Mouse (Mus musculus) stomach, embryonic 16.5 days (tissue): ENCODE data around the gene Taar8b. TPM values are rescaled to one million over a fixed set of nuclear protein-coding genes. Genes with fewer than 3 reads are reported as not detected.
"Not testable (repeated sequence)": the region's sequence is repeated elsewhere in the genome, so short reads cannot be mapped to it uniquely, and the experiment has no call there.

Experiments used
- ATAC-seq: fragments of 200-750 bp; cut with Nextera tagmentation; 2 replicates; pipeline ENCODE4 v1.8.0; 2017; ENCODE audit warnings: moderate number of reproducible peaks, moderate TSS enrichment; ENCODE audit not compliant: insufficient read depth, low FRiP score
- H3K27ac ChIP-seq: fragments of 300-500 bp; sonication (generic); 2 replicates; pipeline ENCODE4 v1.5.1; 2014; ENCODE audit warnings: low read length
- H3K27me3 ChIP-seq: fragments of 300-500 bp; sonication (generic); 2 replicates; pipeline ENCODE4 v1.6.1; 2014; ENCODE audit warnings: low read length, control low read depth, mixed read lengths; ENCODE audit not compliant: control insufficient read depth, insufficient read depth
- H3K36me3 ChIP-seq: fragments of 300-500 bp; sonication (generic); 2 replicates; pipeline ENCODE4 v1.6.1; 2014; ENCODE audit warnings: low read length; ENCODE audit not compliant: control insufficient read depth, insufficient read depth
- H3K4me1 ChIP-seq: fragments of 300-500 bp; sonication (generic); 2 replicates; pipeline ENCODE4 v1.6.1; 2014; ENCODE audit warnings: low read length, control low read depth, mixed read lengths; ENCODE audit not compliant: control insufficient read depth, insufficient read depth
- H3K4me2 ChIP-seq: fragments of 300-500 bp; sonication (generic); 2 replicates; pipeline ENCODE4 v1.6.1; 2014; ENCODE audit warnings: low read depth, low read length, mixed read lengths
- H3K4me3 ChIP-seq: fragments of 300-500 bp; sonication (generic); replicated peaks from 2 replicates; pipeline ENCODE4 v1.5.1; 2014; ENCODE audit warnings: mild to moderate bottlenecking, low read length
- H3K9ac ChIP-seq: fragments of 300-500 bp; sonication (generic); 2 replicates; pipeline ENCODE4 v1.6.1; 2014; ENCODE audit warnings: low read length
- H3K9me3 ChIP-seq: fragments of 300-500 bp; sonication (generic); replicated peaks from 2 replicates; pipeline ENCODE4 v1.6.1; 2016; ENCODE audit warnings: low read length, control low read depth; ENCODE audit not compliant: control insufficient read depth
- WGBS: fragments of 180-500 bp; shearing (Covaris S2); extraction: QIAGEN DNeasy Blood & Tissue Kit; methylation state at CpG from one replicate; pipeline ENCODE4 v1.1.7; 2014; 5-methylcytosine and 5-hydroxymethylcytosine counted together
- polyA plus RNA-seq: library from polyadenylated mRNA; unstranded; fragments of >200 nt; fragmentation: Nextera tagmentation; extraction: Ambion mirVana; gene quantifications from 2 replicates; pipeline ENCODE4 v1.2.1, GENCODE M21; 2015

Taar8b gene
- polyA plus RNA-seq = not detected in 2 replicates

- H3K36me3 ChIP-seq = no peaks in the 10 kb centered on the region
- H3K4me1 ChIP-seq = no peaks in the 10 kb centered on the region
- H3K27me3 ChIP-seq = no peaks in the 10 kb centered on the region
- ATAC-seq = no peak
- H3K4me3 ChIP-seq = no peak within 1 kb of the TSS
- no peak within 1 kb of the TSS for H3K4me2 ChIP-seq
- H3K27ac ChIP-seq = no peak within 1 kb of the TSS
- no peak within 1 kb of the TSS for H3K9ac ChIP-seq
- WGBS = 64% methylated on average over 2 of the region's 2 CpGs
- no peaks in the 10 kb centered on the region for H3K9me3 ChIP-seq
These were observed at the start of gene Taar8b for GRCm38 (mm10) chr10:24092194-24092593. Gene Taar8b, minus strand, starts transcription at chr10:24092294.

- no peaks in the 10 kb centered on the region for H3K4me1 ChIP-seq
- H3K27ac ChIP-seq = no peak overlapping the region
- no peak overlapping the region for H3K9ac ChIP-seq
- no peak overlapping the region for H3K4me2 ChIP-seq
- no peak for ATAC-seq
- no peak overlapping the region for H3K4me3 ChIP-seq
- H3K36me3 ChIP-seq = no peaks in the 10 kb centered on the region
- WGBS = 57% methylated on average over 2 of the region's 2 CpGs
- no peaks in the 10 kb centered on the region for H3K27me3 ChIP-seq
- no peaks in the 10 kb centered on the region for H3K9me3 ChIP-seq
These were observed 46.6 kb upstream of the Taar8b start for GRCm38 (mm10) chr10:24138623-24139261.

GRCm38 (mm10) chr10:24134071-24134645, 42.1 kb upstream of the Taar8b start:
- whole genome bisulfite sequencing = 36% methylated on average over 7 of the region's 7 CpGs
- Histone ChIP-seq H3K36me3 (no peaks in the 10 kb centered on the region), H3K4me1 (0 out of 2 replicates have a peak, but pooled peaks cover 3% of the 10 kb centered on the region), H3K4me2 (no peak overlapping the region), H3K9ac (no peak overlapping the region), H3K27me3 (no peaks in the 10 kb centered on the region), H3K27ac (0 out of 2 replicates have a peak overlapping the region, but pooled peaks have one; percentile 7), H3K9me3 (no peaks in the 10 kb centered on the region), H3K4me3 (no peak overlapping the region)
- no peak for ATAC-seq

- no peak overlapping the region for H3K4me2 ChIP-seq
- no peaks in the 10 kb centered on the region for H3K9me3 ChIP-seq
- no peaks in the 10 kb centered on the region for H3K27me3 ChIP-seq
- H3K27ac ChIP-seq = peak overlapping the region; percentile 90
- no peak overlapping the region for H3K9ac ChIP-seq
- 0 out of 2 replicates have a peak, but pooled peaks cover 3% of the 10 kb centered on the region for H3K4me1 ChIP-seq
- H3K4me3 ChIP-seq = no peak overlapping the region
- no peaks in the 10 kb centered on the region for H3K36me3 ChIP-seq
- ATAC-seq = no peak
- WGBS = 23% methylated on average over 2 of the region's 2 CpGs
These were observed 41.0 kb upstream of the Taar8b start for GRCm38 (mm10) chr10:24133132-24133531.

GRCm38 (mm10) chr10:24132273-24132672, 40.2 kb upstream of the Taar8b start:
- H3K9ac ChIP-seq = peak overlapping the region; percentile 60; the same call in 1 of the 2 replicates
- H3K27ac ChIP-seq = peak overlapping the region; percentile 90
- H3K4me2 ChIP-seq = peak overlapping the region; percentile 58

GRCm38 (mm10) chr10:24131451-24132262, 39.6 kb upstream of the Taar8b start:
- Histone ChIP-seq H3K9me3 (no peaks in the 10 kb centered on the region), H3K9ac (peak overlapping the region; percentile 60), H3K4me1 (0 out of 2 replicates have a peak, but pooled peaks cover 3% of the 10 kb centered on the region), H3K4me3 (peak overlapping the region; percentile 36), H3K36me3 (no peaks in the 10 kb centered on the region), H3K27ac (peak overlapping the region; percentile 90), H3K4me2 (peak overlapping the region; percentile 58), H3K27me3 (no peaks in the 10 kb centered on the region)
- peak; percentile 63; the same call in 1 of the 2 replicates for ATAC-seq
- WGBS = 20% methylated on average over 9 of the region's 9 CpGs

More at GRCm38 (mm10) chr10:24132273-24132672, 40.2 kb upstream of the Taar8b start:
- Histone ChIP-seq H3K9me3 (no peaks in the 10 kb centered on the region), H3K4me3 (peak overlapping the region; percentile 36), H3K27me3 (no peaks in the 10 kb centered on the region), H3K4me1 (0 out of 2 replicates have a peak, but pooled peaks cover 3% of the 10 kb centered on the region), H3K36me3 (no peaks in the 10 kb centered on the region)
- ATAC-seq = peak; percentile 92
- WGBS = 11% methylated on average over 5 of the region's 5 CpGs

- Histone ChIP-seq H3K36me3 (no peaks in the 10 kb centered on the region), H3K27ac (no peak overlapping the region), H3K27me3 (no peaks in the 10 kb centered on the region), H3K9ac (no peak overlapping the region), H3K9me3 (peaks cover 5% of the 10 kb centered on the region; the same call in 1 of the 2 replicates), H3K4me3 (no peak overlapping the region), H3K4me2 (no peak overlapping the region), H3K4me1 (no peaks in the 10 kb centered on the region)
- ATAC-seq = no peak
- 51% methylated on average over 6 of the region's 6 CpGs for WGBS
These were observed 19.2 kb upstream of the Taar8b start for GRCm38 (mm10) chr10:24111116-24111778.

GRCm38 (mm10) chr10:24109434-24109833, 17.3 kb upstream of the Taar8b start, which contains the start of gene Taar9:
Gene Taar9, minus strand, starts transcription at chr10:24109534.
- not testable (repeated sequence) for H3K9ac ChIP-seq, H3K9me3 ChIP-seq, H3K27me3 ChIP-seq, H3K4me1 ChIP-seq, ATAC-seq, H3K36me3 ChIP-seq, H3K4me3 ChIP-seq, H3K27ac ChIP-seq, H3K4me2 ChIP-seq
- WGBS = 80% methylated on average over 8 of the region's 8 CpGs
